Comparison of ENCODE assay signal across 9 mouse cellular contexts in the genomic region with DNA sequence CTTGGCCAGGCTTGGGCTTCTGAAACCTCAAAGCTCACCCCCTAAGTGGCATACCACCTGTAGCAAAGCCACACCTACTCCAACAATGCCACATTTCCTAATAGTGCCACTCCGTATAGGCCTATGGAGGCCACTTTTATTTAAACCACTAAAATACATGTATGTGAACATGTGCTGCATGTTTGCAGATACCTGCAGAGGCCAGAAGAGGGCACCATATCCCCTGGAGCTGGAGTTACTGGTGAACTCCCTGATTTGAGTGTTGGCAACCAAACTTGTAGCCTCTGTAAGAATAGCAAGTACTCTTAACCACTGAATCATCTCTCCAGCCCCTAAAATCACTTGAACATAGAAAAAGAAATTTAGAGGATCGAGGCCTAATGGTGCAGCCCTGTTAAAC. TPM values are rescaled to one million over a fixed set of nuclear protein-coding genes. Genes with fewer than 3 reads are reported as not detected.
DNase-seq lines count a peak whose midpoint lies in the region; ATAC-seq and TF ChIP-seq lines count a peak whose summit lies in the region.
"Had no signal": no experiment of that assay in that cellular context is flagged by ENCODE, and none has a peak within 500 bp of the region (broad histone marks: within the 10 kb centered on the region; RNA-seq: fewer than 3 reads in every experiment).

No protein-coding gene starts in this region.

- no peaks in the 10 kb centered on the region for H3K4me1 ChIP-seq in forebrain, postnatal 0 days (ENCODE audit: insufficient read depth)
- H3K4me1 ChIP-seq in forebrain, embryonic 16.5 days (replicated peaks; ENCODE audit: control insufficient read depth, insufficient read depth, low read length): no peaks in the 10 kb centered on the region
- peaks cover 8% of the 10 kb centered on the region; the same call in 1 of the 2 replicates for H3K4me1 ChIP-seq in intestine, embryonic 16.5 days (ENCODE audit: control insufficient read depth, insufficient read depth, low read length)
- H3K4me1 ChIP-seq: limb, embryonic 15.5 days had no signal

- TF ChIP-seq CTCF in forebrain, postnatal 0 days (IDR thresholded peaks at IDR 0.05; ENCODE audit: low read depth): peak; percentile 73

- peak; percentile 49 for DNase-seq in forebrain, postnatal 0 days
- peak; percentile 36 for DNase-seq in urinary bladder, postnatal 14 days (ENCODE audit: low spot score)
- no peak for DNase-seq in urinary bladder, postnatal 25 days (ENCODE audit: low spot score)
- peak; percentile 57 for DNase-seq in embryo, embryonic 10 days (ENCODE audit: low spot score)
- peak; percentile 61 to 64 for DNase-seq in kidney, postnatal 25 days

- H3K36me3 ChIP-seq in forebrain, postnatal 0 days (ENCODE audit: insufficient read depth): peaks cover 82% of the 10 kb centered on the region
- H3K36me3 ChIP-seq in forebrain, embryonic 16.5 days (ENCODE audit: control insufficient read depth, insufficient read depth): peaks cover 31% of the 10 kb centered on the region
- H3K36me3 ChIP-seq in intestine, embryonic 16.5 days (ENCODE audit: control insufficient read depth, insufficient read depth, low read length): peaks cover 14% of the 10 kb centered on the region

- H3K9me3 ChIP-seq in forebrain, postnatal 0 days (ENCODE audit: low read length): no peaks in the 10 kb centered on the region
- H3K9me3 ChIP-seq in forebrain, embryonic 16.5 days (ENCODE audit: control insufficient read depth, low read length): no peaks in the 10 kb centered on the region
- H3K9me3 ChIP-seq in intestine, embryonic 16.5 days (ENCODE audit: control insufficient read depth, low read length): no peaks in the 10 kb centered on the region
- H3K9me3 ChIP-seq: limb, embryonic 15.5 days had no signal

- H3K27ac ChIP-seq in forebrain, postnatal 0 days (ENCODE audit: low read depth, low read length): no peak overlapping the region
- no peak overlapping the region for H3K27ac ChIP-seq in forebrain, embryonic 16.5 days (ENCODE audit: low read length)
- no peak overlapping the region for H3K27ac ChIP-seq in intestine, embryonic 16.5 days (ENCODE audit: low read length)
- H3K27ac ChIP-seq: limb, embryonic 15.5 days had no signal

- 91% methylated on average over 2 of the region's 2 CpGs for WGBS in forebrain, postnatal 0 days
- WGBS in forebrain, embryonic 16.5 days: 90% methylated on average over 2 of the region's 2 CpGs
- WGBS in intestine, embryonic 16.5 days: 85% methylated on average over 2 of the region's 2 CpGs

- no peak overlapping the region for H3K4me3 ChIP-seq in forebrain, postnatal 0 days (ENCODE audit: low read depth, low read length)
- no peak overlapping the region for H3K4me3 ChIP-seq in forebrain, embryonic 16.5 days (replicated peaks; ENCODE audit: low read length)
- no peak overlapping the region for H3K4me3 ChIP-seq in intestine, embryonic 16.5 days (ENCODE audit: low read length)
- H3K4me3 ChIP-seq: limb, embryonic 15.5 days had no signal

- H3K4me2 ChIP-seq in forebrain, postnatal 0 days (ENCODE audit: low read depth): no peak overlapping the region
- no peak overlapping the region for H3K4me2 ChIP-seq in forebrain, embryonic 16.5 days (ENCODE audit: low read length)
- no peak overlapping the region for H3K4me2 ChIP-seq in intestine, embryonic 16.5 days (ENCODE audit: low read depth, low read length)
- H3K4me2 ChIP-seq: limb, embryonic 15.5 days had no signal

- ATAC-seq in forebrain, postnatal 0 days: peak; percentile 23; the same call in 1 of the 2 replicates
- ATAC-seq in forebrain, embryonic 16.5 days: no peak
- peak; percentile 68 for ATAC-seq in monocyte, adult 5-6 weeks (replicated peaks; ENCODE audit: insufficient number of reproducible peaks, low FRiP score, low TSS enrichment, poor library complexity, severe bottlenecking)
- ATAC-seq in intestine, embryonic 16.5 days: no peak

- no peaks in the 10 kb centered on the region for H3K27me3 ChIP-seq in forebrain, postnatal 0 days (ENCODE audit: insufficient read depth, low read length)
- no peaks in the 10 kb centered on the region for H3K27me3 ChIP-seq in forebrain, embryonic 16.5 days (replicated peaks; ENCODE audit: control insufficient read depth, insufficient read depth, low read length)
- H3K27me3 ChIP-seq in intestine, embryonic 16.5 days (replicated peaks; ENCODE audit: control insufficient read depth, insufficient read depth, low read length): no peaks in the 10 kb centered on the region
- H3K27me3 ChIP-seq: limb, embryonic 15.5 days had no signal

- no peak overlapping the region for H3K9ac ChIP-seq in forebrain, postnatal 0 days
- H3K9ac ChIP-seq in forebrain, embryonic 16.5 days (replicated peaks; ENCODE audit: low read depth, low read length): no peak overlapping the region
- H3K9ac ChIP-seq in intestine, embryonic 16.5 days (ENCODE audit: low read depth, low read length): no peak overlapping the region
- H3K9ac ChIP-seq: limb, embryonic 15.5 days had no signal

RNA-seq across cellular contexts. Expression of gene Gm29797, which starts 12.5 kb away (rescaled TPM):
- total RNA-seq in forebrain, postnatal 0 days (2014; rRNA removed): not detected in 2 replicates
- not detected in 2 replicates for polyA plus RNA-seq in forebrain, postnatal 0 days (2015; fragmentation: Nextera tagmentation; extraction: Ambion mirVana)
- polyA plus RNA-seq in forebrain, embryonic 16.5 days (2015; fragmentation: Nextera tagmentation; extraction: Ambion mirVana): 0.49 TPM in 1 of 2 replicates, not detected in the other
- total RNA-seq in monocyte, adult 5-6 weeks (2017): not detected in 3 replicates
- 2.2 and 3.0 TPM in 2 replicates for polyA plus RNA-seq in intestine, embryonic 16.5 days (2015; fragmentation: Nextera tagmentation; extraction: Ambion mirVana)
- polyA plus RNA-seq: limb, embryonic 15.5 days had no signal

RNA-seq across cellular contexts. Expression of gene Sox18, which starts 27.1 kb away (rescaled TPM):
- 5.4 and 8.9 TPM in 2 replicates for total RNA-seq in forebrain, postnatal 0 days (2014; rRNA removed)
- polyA plus RNA-seq in forebrain, postnatal 0 days (2015; fragmentation: Nextera tagmentation; extraction: Ambion mirVana): 8.6 and 11.1 TPM in 2 replicates
- 13.8 and 15.3 TPM in 2 replicates for polyA plus RNA-seq in forebrain, embryonic 16.5 days (2015; fragmentation: Nextera tagmentation; extraction: Ambion mirVana)
- not detected in 3 replicates for total RNA-seq in monocyte, adult 5-6 weeks (2017)
- 28.9 and 30.1 TPM in 2 replicates for polyA plus RNA-seq in intestine, embryonic 16.5 days (2015; fragmentation: Nextera tagmentation; extraction: Ambion mirVana)

RNA-seq across cellular contexts. Expression of gene Tcea2, which starts 35.7 kb away (rescaled TPM):
- 51.1 and 55.6 TPM in 2 replicates for total RNA-seq in forebrain, postnatal 0 days (2014; rRNA removed)
- 53.8 and 57.5 TPM in 2 replicates for polyA plus RNA-seq in forebrain, postnatal 0 days (2015; fragmentation: Nextera tagmentation; extraction: Ambion mirVana)
- polyA plus RNA-seq in forebrain, embryonic 16.5 days (2015; fragmentation: Nextera tagmentation; extraction: Ambion mirVana): 58.3 and 60.5 TPM in 2 replicates
- total RNA-seq in monocyte, adult 5-6 weeks (2017): 3.8 to 20.0 TPM (median 10.0 TPM) in 3 replicates
- polyA plus RNA-seq in intestine, embryonic 16.5 days (2015; fragmentation: Nextera tagmentation; extraction: Ambion mirVana): 15.1 and 16.4 TPM in 2 replicates

RNA-seq across cellular contexts. Expression of gene Samd10, which starts 45.3 kb away (rescaled TPM):
- total RNA-seq in forebrain, postnatal 0 days (2014; rRNA removed): 64.9 and 85.6 TPM in 2 replicates
- polyA plus RNA-seq in forebrain, postnatal 0 days (2015; fragmentation: Nextera tagmentation; extraction: Ambion mirVana): 82.6 and 108 TPM in 2 replicates
- polyA plus RNA-seq in forebrain, embryonic 16.5 days (2015; fragmentation: Nextera tagmentation; extraction: Ambion mirVana): 99.8 and 128 TPM in 2 replicates
- total RNA-seq in monocyte, adult 5-6 weeks (2017): 1.5 to 5.5 TPM (median 4.5 TPM) in 3 replicates
- polyA plus RNA-seq in intestine, embryonic 16.5 days (2015; fragmentation: Nextera tagmentation; extraction: Ambion mirVana): 23.9 TPM in 2 replicates

RNA-seq across cellular contexts. Expression of gene Rgs19, which starts 49.4 kb away (rescaled TPM):
- 43.7 and 50.2 TPM in 2 replicates for total RNA-seq in forebrain, postnatal 0 days (2014; rRNA removed)
- 56.4 and 57.4 TPM in 2 replicates for polyA plus RNA-seq in forebrain, postnatal 0 days (2015; fragmentation: Nextera tagmentation; extraction: Ambion mirVana)
- polyA plus RNA-seq in forebrain, embryonic 16.5 days (2015; fragmentation: Nextera tagmentation; extraction: Ambion mirVana): 61.2 and 63.3 TPM in 2 replicates
- total RNA-seq in monocyte, adult 5-6 weeks (2017): 102 to 134 TPM (median 128 TPM) in 3 replicates
- 36.1 and 39.6 TPM in 2 replicates for polyA plus RNA-seq in intestine, embryonic 16.5 days (2015; fragmentation: Nextera tagmentation; extraction: Ambion mirVana)

Comparison
In these comparisons a context has a peak if more than half of its experiments do, and no peak if none do; other contexts are left out.
1. ATAC-seq: peak in forebrain, postnatal 0 days (single experiment) and monocyte, adult 5-6 weeks (single experiment); none in forebrain, embryonic 16.5 days (single experiment) and intestine, embryonic 16.5 days (single experiment).